Mouse (Mus musculus): Measurements from ENCODE around the gene Ccnt1. TPM values are rescaled to one million over a fixed set of nuclear protein-coding genes. Genes with fewer than 3 reads are reported as not detected.

Gene Ccnt1
- polyA plus RNA-seq, 1 experiment from 2014 or later: 46.7 TPM

DNA sequence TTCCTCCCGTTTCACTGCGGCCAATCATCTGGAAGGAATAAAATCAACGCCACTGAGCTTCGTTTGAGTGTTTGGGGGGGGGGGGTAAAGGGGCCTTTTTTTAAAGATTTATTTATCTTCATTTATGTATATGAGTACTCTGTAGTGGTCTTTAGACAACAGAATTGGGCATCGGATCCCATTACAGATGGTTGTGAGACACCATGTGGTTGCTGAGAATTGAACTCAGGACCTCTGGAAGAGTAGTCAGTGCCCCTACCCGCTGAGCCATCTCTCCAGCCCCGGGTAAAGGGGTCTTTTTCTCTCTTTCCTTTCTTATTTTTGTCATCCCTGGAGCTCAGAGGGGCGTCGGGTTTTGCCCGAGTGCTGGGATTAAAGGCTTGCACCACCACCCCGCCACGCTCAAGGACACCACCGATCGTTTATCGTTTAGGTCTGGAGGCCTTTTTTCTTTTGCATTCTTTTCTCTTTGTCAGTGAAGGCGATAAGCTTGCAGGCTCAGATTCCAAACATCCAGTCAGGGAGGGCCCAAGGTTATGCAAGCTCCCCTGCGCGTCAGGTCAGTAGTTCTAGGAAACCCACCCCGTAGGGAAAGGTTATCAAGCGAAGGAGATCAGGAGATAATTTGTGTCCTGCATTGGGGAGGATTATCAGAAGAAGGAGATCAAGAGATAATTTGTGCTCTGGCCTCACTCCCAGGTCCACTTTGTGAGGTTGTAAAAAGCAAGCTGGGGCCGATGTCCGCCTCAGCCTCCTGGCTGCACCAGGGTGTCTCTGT, 2.3 kb downstream of the Ccnt1 start:
- H3K4me1 ChIP-seq: peaks cover 22% of the 10 kb centered on the region
- peak overlapping the region; percentile 96 for H3K27ac ChIP-seq
- H3K36me3 ChIP-seq: no peaks in the 10 kb centered on the region
- H3K9ac ChIP-seq: peak overlapping the region; percentile 35
- WGBS: 3% methylated on average over 22 of the region's 22 CpGs
- peak overlapping the region; percentile 96 for H3K4me3 ChIP-seq (replicated peaks)
- ATAC-seq (ENCODE audit: insufficient read depth, low FRiP score, low read depth): no peak
- peak overlapping the region; percentile 70 for H3K4me2 ChIP-seq
- H3K27me3 ChIP-seq (replicated peaks): no peaks in the 10 kb centered on the region
- no peaks in the 10 kb centered on the region for H3K9me3 ChIP-seq

DNA sequence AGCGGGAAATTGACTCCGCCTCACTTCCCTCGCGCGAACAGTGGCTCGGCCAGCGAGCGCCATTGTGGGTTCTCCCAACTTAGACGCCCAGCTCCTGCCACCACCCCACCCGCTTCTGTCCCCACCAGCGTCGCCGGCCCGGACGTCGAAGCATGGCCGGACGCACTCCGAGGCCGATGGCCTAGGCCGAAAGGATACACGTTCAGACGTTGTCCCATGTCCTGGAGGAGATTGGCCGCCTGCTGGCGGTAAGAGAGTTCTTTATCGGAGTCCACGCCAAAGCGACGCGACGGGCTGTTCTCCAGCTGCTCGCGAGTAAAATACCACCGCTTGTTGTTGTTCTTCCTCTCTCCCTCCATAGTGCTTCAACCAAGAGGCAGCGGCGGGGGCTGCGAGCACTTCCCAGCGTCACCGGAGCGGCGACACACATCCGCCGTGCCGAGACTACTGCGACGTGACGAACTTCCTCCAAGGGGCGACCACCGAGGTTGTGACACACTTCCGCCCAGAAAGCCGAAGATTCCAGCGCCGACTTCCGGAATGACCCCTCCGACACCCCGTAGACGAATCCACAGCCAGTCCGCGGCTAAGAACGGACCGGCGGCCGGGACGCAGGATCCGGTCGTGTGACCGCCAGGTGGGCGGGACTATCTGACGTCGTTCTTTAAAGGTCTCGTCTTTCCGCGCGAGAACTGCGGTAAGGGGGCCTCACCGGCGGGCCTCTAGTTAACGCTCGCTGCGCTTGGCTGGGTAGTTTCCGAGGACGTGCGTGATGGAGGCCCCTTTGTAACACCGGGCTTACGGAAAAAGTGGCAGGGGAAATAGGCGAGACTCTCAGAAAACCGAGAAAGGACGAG, 3.2 kb downstream of the Ccnt1 start:
- peak overlapping the region; percentile 98 for H3K27ac ChIP-seq
- H3K27me3 ChIP-seq (replicated peaks): no peaks in the 10 kb centered on the region
- peak; percentile 95 for ATAC-seq (ENCODE audit: insufficient read depth, low FRiP score, low read depth)
- peak overlapping the region; percentile 70 for H3K4me2 ChIP-seq
- H3K4me1 ChIP-seq: peaks cover 22% of the 10 kb centered on the region
- WGBS: under 1% methylated on average over 88 of the region's 88 CpGs
- peaks cover 4% of the 10 kb centered on the region; the same call in 1 of the 2 replicates for H3K36me3 ChIP-seq
- no peaks in the 10 kb centered on the region for H3K9me3 ChIP-seq
- peak overlapping the region; percentile 78 for H3K9ac ChIP-seq
- peak overlapping the region; percentile 96 for H3K4me3 ChIP-seq (replicated peaks)

DNA sequence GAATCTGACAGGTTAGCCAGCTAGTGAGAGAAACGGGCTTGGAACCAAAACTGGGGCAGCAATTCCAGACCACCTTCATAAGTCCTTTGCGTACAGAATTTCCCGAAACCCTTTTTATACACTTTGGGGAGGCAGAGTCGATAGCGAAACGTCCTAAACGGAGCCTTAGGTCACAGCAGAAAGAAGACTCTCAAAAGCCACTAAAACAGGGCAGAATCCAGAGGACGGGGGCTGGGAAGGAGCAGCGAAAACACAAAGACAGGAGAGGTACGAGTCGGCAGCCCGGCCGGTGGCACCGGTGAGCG, 3.8 kb downstream of the Ccnt1 start:
- no peaks in the 10 kb centered on the region for H3K27me3 ChIP-seq (replicated peaks)
- H3K4me1 ChIP-seq: peaks cover 22% of the 10 kb centered on the region
- H3K4me3 ChIP-seq (replicated peaks): peak overlapping the region; percentile 96
- H3K27ac ChIP-seq: peak overlapping the region; percentile 98
- no peaks in the 10 kb centered on the region for H3K9me3 ChIP-seq
- peak overlapping the region; percentile 69 for H3K4me2 ChIP-seq
- peaks cover 4% of the 10 kb centered on the region; the same call in 1 of the 2 replicates for H3K36me3 ChIP-seq
- ATAC-seq (ENCODE audit: insufficient read depth, low FRiP score, low read depth): no peak
- peak overlapping the region; percentile 78 for H3K9ac ChIP-seq
- 0% methylated on average over 15 of the region's 15 CpGs for WGBS

DNA sequence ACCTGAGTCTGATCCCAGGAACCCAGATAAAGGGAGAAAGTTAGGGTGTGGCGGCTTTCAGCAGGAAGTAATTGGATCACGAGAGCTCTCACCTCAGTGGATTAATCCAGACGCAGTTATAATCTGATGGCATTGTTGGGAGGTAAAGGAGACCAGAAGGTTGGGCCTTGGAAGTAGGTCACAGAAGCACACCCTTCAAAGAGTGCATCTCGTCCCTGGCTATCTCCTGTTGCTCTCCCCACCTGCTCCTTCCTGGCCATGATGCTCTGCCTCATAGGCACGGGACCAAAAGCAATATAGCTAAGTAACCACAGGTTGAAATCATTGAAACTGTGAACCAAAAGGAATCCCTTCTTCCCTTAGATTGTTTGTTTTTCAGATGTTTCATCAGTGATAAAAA, 13.5 kb downstream of the Ccnt1 start:
- no peaks in the 10 kb centered on the region for H3K4me1 ChIP-seq
- H3K4me3 ChIP-seq (replicated peaks): no peak overlapping the region
- peaks cover 41% of the 10 kb centered on the region for H3K36me3 ChIP-seq
- ATAC-seq (ENCODE audit: insufficient read depth, low FRiP score, low read depth): no peak
- H3K9me3 ChIP-seq: no peaks in the 10 kb centered on the region
- H3K4me2 ChIP-seq: no peak overlapping the region
- no peaks in the 10 kb centered on the region for H3K27me3 ChIP-seq (replicated peaks)
- H3K9ac ChIP-seq: no peak overlapping the region
- H3K27ac ChIP-seq: no peak overlapping the region
- WGBS: 88% methylated on average over 5 of the region's 5 CpGs

DNA sequence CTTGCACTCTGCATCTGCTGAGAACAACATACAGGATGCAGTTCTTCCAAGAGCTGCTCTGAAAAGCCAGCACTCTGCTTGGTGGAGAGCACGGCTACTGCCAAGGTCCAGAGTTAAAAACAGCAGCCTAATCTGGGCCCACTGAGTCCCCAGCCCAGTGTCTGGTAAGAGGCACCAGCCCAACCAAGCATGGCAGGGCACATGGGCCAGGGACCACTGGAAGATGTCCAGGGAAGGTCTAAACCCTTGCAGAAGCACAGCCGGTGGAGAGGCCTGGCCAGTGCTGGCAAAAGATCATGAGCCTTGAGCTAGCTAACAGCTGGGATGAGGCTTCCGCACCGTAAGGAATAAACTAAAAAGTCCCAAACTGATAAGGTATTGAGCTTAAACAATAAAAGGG, 14.8 kb downstream of the Ccnt1 start:
- WGBS: 91% methylated on average over 4 of the region's 4 CpGs
- H3K27me3 ChIP-seq (replicated peaks): no peaks in the 10 kb centered on the region
- H3K4me1 ChIP-seq: no peaks in the 10 kb centered on the region
- no peak overlapping the region for H3K4me3 ChIP-seq (replicated peaks)
- H3K36me3 ChIP-seq: peaks cover 47% of the 10 kb centered on the region
- H3K4me2 ChIP-seq: no peak overlapping the region
- no peak for ATAC-seq (ENCODE audit: insufficient read depth, low FRiP score, low read depth)
- no peaks in the 10 kb centered on the region for H3K9me3 ChIP-seq
- H3K27ac ChIP-seq: no peak overlapping the region
- H3K9ac ChIP-seq: no peak overlapping the region

DNA sequence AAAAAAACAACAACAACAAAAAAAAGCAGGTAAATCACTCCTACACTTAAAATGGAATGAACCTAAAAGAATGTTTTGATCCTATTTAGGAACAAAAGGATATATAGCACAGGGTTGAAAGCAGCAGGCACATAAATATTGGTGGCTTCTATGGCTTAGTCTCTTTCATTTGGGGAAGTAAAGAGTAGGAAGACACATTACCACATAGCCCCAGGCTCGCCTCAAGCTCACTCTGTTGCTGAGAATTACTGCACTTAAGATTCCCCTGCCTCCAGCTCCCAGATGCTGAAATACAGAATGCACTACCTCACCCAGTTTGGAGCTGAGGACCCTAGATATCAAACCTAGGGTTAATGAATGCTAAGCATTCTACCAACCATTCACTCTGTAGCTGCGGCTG, 18.0 kb downstream of the Ccnt1 start:
- Histone ChIP-seq H3K27me3 (replicated peaks) (no peaks in the 10 kb centered on the region), H3K9me3 (no peaks in the 10 kb centered on the region), H3K4me3 (replicated peaks) (no peak overlapping the region), H3K27ac (no peak overlapping the region), H3K4me1 (no peaks in the 10 kb centered on the region), H3K4me2 (no peak overlapping the region), H3K9ac (no peak overlapping the region), H3K36me3 (peaks cover 46% of the 10 kb centered on the region)
- 88% methylated on average over 2 of the region's 2 CpGs for WGBS
- no peak for ATAC-seq (ENCODE audit: insufficient read depth, low FRiP score, low read depth)

DNA sequence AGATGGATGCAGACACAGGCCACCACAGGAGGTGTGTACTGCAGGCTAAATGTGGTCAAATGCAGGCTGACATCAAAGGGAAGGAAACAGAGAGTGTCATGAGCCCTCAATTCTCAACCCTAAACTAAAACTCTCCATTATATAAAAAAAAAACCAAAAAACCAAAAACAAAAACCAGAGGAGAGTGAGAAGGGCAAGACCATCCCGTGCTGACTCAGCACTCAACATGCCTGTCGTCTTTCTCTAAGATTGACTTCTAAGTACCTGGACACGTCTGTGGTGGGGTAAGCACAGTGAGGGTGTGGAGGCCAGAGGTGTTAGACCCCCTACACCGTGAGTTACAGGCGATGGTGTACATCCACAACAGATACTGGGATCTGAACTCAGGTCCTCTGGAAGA, 23.9 kb downstream of the Ccnt1 start:
- no peaks in the 10 kb centered on the region for H3K4me1 ChIP-seq
- H3K9ac ChIP-seq: no peak overlapping the region
- H3K9me3 ChIP-seq: no peaks in the 10 kb centered on the region
- H3K4me2 ChIP-seq: no peak overlapping the region
- H3K27me3 ChIP-seq (replicated peaks): no peaks in the 10 kb centered on the region
- WGBS: 89% methylated on average over 5 of the region's 5 CpGs
- no peak overlapping the region for H3K27ac ChIP-seq
- H3K4me3 ChIP-seq (replicated peaks): no peak overlapping the region
- no peak for ATAC-seq (ENCODE audit: insufficient read depth, low FRiP score, low read depth)
- H3K36me3 ChIP-seq: peaks cover 61% of the 10 kb centered on the region

DNA sequence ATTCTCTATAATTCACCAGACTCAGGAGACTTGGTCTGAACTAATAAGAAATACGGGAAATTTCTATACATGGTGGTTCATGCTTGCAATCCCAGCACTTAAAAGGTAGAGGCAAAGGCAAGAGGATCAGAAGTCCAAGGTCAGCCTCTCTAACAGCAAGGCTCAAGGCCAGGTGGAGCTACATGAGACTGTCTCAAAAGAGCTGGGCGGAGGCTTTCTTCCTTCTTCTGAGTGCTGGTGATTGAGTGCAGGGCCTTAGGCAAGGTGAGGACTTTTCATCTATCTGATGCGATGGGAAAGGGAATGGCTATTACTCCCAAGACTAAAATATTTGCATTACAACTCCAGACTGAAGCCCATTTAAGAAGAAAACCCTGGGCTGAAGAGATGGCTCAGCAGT, 25.6 kb downstream of the Ccnt1 start:
- H3K36me3 ChIP-seq: peaks cover 52% of the 10 kb centered on the region
- ATAC-seq (ENCODE audit: insufficient read depth, low FRiP score, low read depth): no peak
- no peak overlapping the region for H3K4me2 ChIP-seq
- H3K27me3 ChIP-seq (replicated peaks): no peaks in the 10 kb centered on the region
- H3K9me3 ChIP-seq: no peaks in the 10 kb centered on the region
- H3K4me3 ChIP-seq (replicated peaks): no peak overlapping the region
- no peaks in the 10 kb centered on the region for H3K4me1 ChIP-seq
- no peak overlapping the region for H3K27ac ChIP-seq
- WGBS: 91% methylated on average over 3 of the region's 3 CpGs
- H3K9ac ChIP-seq: no peak overlapping the region

DNA sequence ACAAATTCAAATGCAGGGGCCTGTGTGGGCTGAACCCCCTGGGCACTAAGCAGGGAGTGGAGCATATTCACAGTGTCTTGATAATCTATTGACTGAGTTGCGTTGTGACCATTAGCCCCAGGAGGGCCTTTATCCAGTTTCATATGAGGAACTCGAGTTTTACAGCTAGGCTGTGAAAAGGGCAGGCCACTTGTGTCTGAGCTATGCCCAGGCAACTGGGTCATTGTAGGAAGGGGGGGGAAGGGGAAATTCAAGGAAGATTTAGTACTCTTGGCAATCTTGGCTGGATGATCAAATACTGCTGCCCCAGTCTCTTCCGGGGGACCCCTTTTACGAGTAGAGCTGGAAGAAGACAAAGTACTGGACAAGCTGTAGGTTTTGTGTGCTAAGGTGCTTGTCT, 27.4 kb downstream of the Ccnt1 start:
- peaks cover 49% of the 10 kb centered on the region for H3K36me3 ChIP-seq

DNA sequence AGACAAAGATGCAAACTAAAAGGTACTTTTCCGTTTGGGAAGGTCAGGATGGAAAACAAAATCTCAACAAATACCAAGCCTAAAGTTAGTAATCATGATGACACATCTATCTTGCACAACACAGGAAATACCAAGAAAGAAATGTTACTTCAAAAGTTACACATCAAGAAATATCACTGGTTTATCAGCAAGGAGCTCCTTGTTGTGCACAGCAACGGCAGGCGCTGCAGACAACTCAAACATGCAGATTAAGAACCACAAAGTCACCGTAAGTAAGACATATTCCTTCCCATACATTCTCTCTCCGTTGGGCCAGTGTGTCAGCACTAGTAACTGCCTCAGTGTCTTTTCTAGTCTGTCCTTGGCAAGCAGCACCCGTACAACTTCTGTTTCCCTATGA, 29.7 kb downstream of the Ccnt1 start:
- Histone ChIP-seq H3K36me3 (peaks cover 36% of the 10 kb centered on the region), H3K9ac (no peak overlapping the region), H3K9me3 (no peaks in the 10 kb centered on the region), H3K27ac (no peak overlapping the region), H3K4me3 (replicated peaks) (no peak overlapping the region), H3K27me3 (replicated peaks) (no peaks in the 10 kb centered on the region), H3K4me1 (no peaks in the 10 kb centered on the region), H3K4me2 (no peak overlapping the region)
- 74% methylated on average over 6 of the region's 6 CpGs for WGBS
- ATAC-seq (ENCODE audit: insufficient read depth, low FRiP score, low read depth): no peak

More for the DNA sequence above, 27.4 kb downstream of the Ccnt1 start:
- Histone ChIP-seq H3K27me3 (replicated peaks) (no peaks in the 10 kb centered on the region), H3K9ac (no peak overlapping the region), H3K4me1 (no peaks in the 10 kb centered on the region), H3K4me3 (replicated peaks) (no peak overlapping the region), H3K27ac (no peak overlapping the region), H3K9me3 (no peaks in the 10 kb centered on the region), H3K4me2 (no peak overlapping the region)
- ATAC-seq (ENCODE audit: insufficient read depth, low FRiP score, low read depth): no peak
- 81% methylated on average over 4 of the region's 4 CpGs for WGBS

DNA sequence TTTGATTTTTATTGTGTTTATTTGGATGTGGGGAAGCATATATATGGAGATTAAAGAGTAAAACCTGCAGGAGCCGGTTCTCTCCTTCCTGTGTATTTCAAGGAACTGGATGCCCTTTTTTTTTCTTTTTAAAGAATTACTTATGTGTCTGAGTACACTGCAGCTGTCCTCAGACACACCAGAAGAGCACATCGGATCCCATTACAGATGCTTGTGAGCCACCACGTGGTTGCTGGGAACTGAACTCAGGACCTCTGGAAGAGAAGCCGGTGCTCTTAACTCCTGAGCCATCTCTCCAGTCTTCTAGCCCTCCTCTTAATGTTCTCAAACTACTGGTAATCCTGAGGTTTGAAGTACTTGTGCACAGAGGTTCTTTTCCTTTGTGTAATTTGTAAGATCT, 32.8 kb downstream of the Ccnt1 start:
- Histone ChIP-seq H3K4me2 (no peak overlapping the region), H3K9me3 (no peaks in the 10 kb centered on the region), H3K9ac (no peak overlapping the region), H3K36me3 (peaks cover 9% of the 10 kb centered on the region), H3K27me3 (replicated peaks) (no peaks in the 10 kb centered on the region), H3K27ac (no peak overlapping the region), H3K4me1 (no peaks in the 10 kb centered on the region), H3K4me3 (replicated peaks) (no peak overlapping the region)
- WGBS: 67% methylated on average over 4 of the region's 4 CpGs
- ATAC-seq (ENCODE audit: insufficient read depth, low FRiP score, low read depth): no peak

DNA sequence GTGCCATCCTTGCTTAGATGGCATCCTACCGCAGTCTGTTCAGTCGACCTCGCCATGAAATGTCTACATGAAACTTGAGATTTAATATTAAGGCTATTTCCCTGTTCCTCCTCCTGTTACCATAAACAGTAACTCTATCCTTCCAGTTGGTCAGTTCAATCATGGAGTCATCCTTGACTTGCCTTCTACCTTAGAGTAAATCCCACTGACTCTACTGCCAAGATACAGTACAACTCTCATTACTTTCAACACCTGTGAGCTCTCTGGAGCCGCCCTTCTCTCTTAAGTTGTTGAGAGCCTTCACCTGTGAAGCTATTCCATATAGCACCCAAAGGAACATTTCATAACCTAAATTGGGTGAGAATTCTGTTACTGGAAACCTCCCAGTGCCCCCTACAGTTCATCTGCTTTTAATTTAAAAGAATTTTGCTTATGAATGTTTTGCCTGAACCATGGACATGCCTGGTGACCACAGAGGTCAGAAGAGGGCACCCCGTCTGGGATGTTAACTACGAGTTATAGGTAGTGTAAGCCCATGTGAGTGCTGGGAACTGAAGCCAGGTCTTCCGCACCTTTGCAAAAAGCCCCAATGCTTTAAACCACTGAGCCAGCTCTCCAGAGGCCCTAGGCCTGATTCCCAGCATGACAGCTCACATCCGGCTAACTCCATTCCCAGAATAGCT, 33.8 kb downstream of the Ccnt1 start:
- Histone ChIP-seq H3K4me2 (no peak overlapping the region), H3K27me3 (replicated peaks) (no peaks in the 10 kb centered on the region), H3K9ac (no peak overlapping the region), H3K4me3 (replicated peaks) (no peak overlapping the region), H3K27ac (no peak overlapping the region), H3K9me3 (no peaks in the 10 kb centered on the region), H3K36me3 (peaks cover 3% of the 10 kb centered on the region; the same call in 1 of the 2 replicates), H3K4me1 (peaks cover 7% of the 10 kb centered on the region; the same call in 1 of the 2 replicates)
- ATAC-seq (ENCODE audit: insufficient read depth, low FRiP score, low read depth): no peak
- WGBS: 84% methylated on average over 8 of the region's 8 CpGs
